Mouse (Mus musculus) ES-E14 (cell line): ENCODE data around the gene Fkrp.

Source experiments
- HCFC1 ChIP-seq: IDR thresholded peaks from 2 replicates; pipeline ENCODE4 v1.6.1; 2012; ENCODE audit warnings: low read length, inconsistent platforms, borderline replicate concordance; ENCODE audit not compliant: insufficient read depth
- MAFK ChIP-seq: IDR thresholded peaks from 2 replicates; pipeline ENCODE4 v1.6.1; 2014; ENCODE audit warnings: mild to moderate bottlenecking, low read depth, low read length, inconsistent platforms; ENCODE audit not compliant: insufficient read depth
- ZC3H11A ChIP-seq: IDR thresholded peaks from 2 replicates; pipeline ENCODE4 v1.6.1; 2012; ENCODE audit warnings: low read depth, mild to moderate bottlenecking, inconsistent platforms, low read length, borderline replicate concordance
- ZNF384 ChIP-seq: IDR thresholded peaks from 2 replicates; pipeline ENCODE4 v1.6.1; 2012; ENCODE audit warnings: low read depth, low read length, inconsistent platforms

- TF ChIP-seq MAFK = no peak
- no peak for TF ChIP-seq HCFC1
- no peak for TF ChIP-seq ZNF384
- TF ChIP-seq ZC3H11A = no peak
Observed at GRCm38 (mm10) chr7:16761630-16762029, 54.9 kb downstream of the Fkrp start.
